Mouse (Mus musculus) hindbrain, embryonic 13.5 days (tissue): ENCODE results near the gene Trim63. TPM values are rescaled to one million over a fixed set of nuclear protein-coding genes. Genes with fewer than 3 reads are reported as not detected.

Experiments
- ATAC-seq: fragments of 200-750 bp; cut with Nextera tagmentation; 2 replicates; pipeline ENCODE4 v1.8.0; 2017; ENCODE audit warnings: moderate TSS enrichment; ENCODE audit not compliant: low FRiP score
- H3K27ac ChIP-seq: fragments of 300-500 bp; sonication (generic); 2 replicates; pipeline ENCODE4 v1.5.1; 2015; ENCODE audit warnings: inconsistent platforms, mild to moderate bottlenecking, moderate library complexity
- H3K27me3 ChIP-seq: fragments of 300-500 bp; sonication (generic); 2 replicates; pipeline ENCODE4 v1.6.1; 2015; ENCODE audit warnings: mild to moderate bottlenecking, inconsistent platforms
- H3K36me3 ChIP-seq: fragments of 300-500 bp; sonication (generic); 2 replicates; pipeline ENCODE4 v1.6.1; 2015; ENCODE audit warnings: mild to moderate bottlenecking, inconsistent platforms
- H3K4me1 ChIP-seq: fragments of 300-500 bp; sonication (generic); replicated peaks from 2 replicates; pipeline ENCODE4 v1.6.1; 2015; ENCODE audit warnings: inconsistent platforms
- H3K4me2 ChIP-seq: fragments of 300-500 bp; sonication (generic); 2 replicates; pipeline ENCODE4 v1.6.1; 2015; ENCODE audit warnings: inconsistent platforms, mild to moderate bottlenecking, moderate library complexity
- H3K4me3 ChIP-seq: fragments of 300-500 bp; sonication (generic); 2 replicates; pipeline ENCODE4 v1.5.1; 2015; ENCODE audit warnings: mild to moderate bottlenecking, inconsistent platforms
- H3K9ac ChIP-seq: fragments of 300-500 bp; sonication (generic); 2 replicates; pipeline ENCODE4 v1.6.1; 2015; ENCODE audit warnings: mild to moderate bottlenecking, inconsistent platforms
- H3K9me3 ChIP-seq: fragments of 300-500 bp; sonication (generic); 2 replicates; pipeline ENCODE4 v1.6.1; 2016; ENCODE audit warnings: inconsistent platforms
- WGBS: fragments of 180-500 bp; shearing (Covaris S2); methylation state at CpG from one replicate; pipeline ENCODE4 v1.1.7; 2015; 5-methylcytosine and 5-hydroxymethylcytosine counted together
- polyA plus RNA-seq: library from polyadenylated mRNA; unstranded; fragments of >200 nt; fragmentation: Nextera tagmentation; extraction: Ambion mirVana; gene quantifications from 2 replicates; pipeline ENCODE4 v1.2.1, GENCODE M21; 2015

Trim63 gene
- polyA plus RNA-seq, 1 experiment from 2014 or later: 0.51 TPM

GRCm38 (mm10) chr4:134350641-134351040, 35.7 kb downstream of the Trim63 start:
- no peak for ATAC-seq
- Histone ChIP-seq H3K4me1 (peaks cover 13% of the 10 kb centered on the region; the same call in 1 of the 2 replicates), H3K27me3 (peaks cover 12% of the 10 kb centered on the region)

GRCm38 (mm10) chr4:134351329-134352260, 36.7 kb downstream of the Trim63 start:
- Histone ChIP-seq H3K9me3 (no peaks in the 10 kb centered on the region), H3K27ac (no peak overlapping the region), H3K27me3 (0 out of 2 replicates have a peak, but pooled peaks cover 9% of the 10 kb centered on the region), H3K4me2 (no peak overlapping the region), H3K9ac (peak overlapping the region; percentile 46; the same call in 1 of the 2 replicates), H3K4me1 (peaks cover 13% of the 10 kb centered on the region; the same call in 1 of the 2 replicates), H3K4me3 (no peak overlapping the region), H3K36me3 (no peaks in the 10 kb centered on the region)
- no peak for ATAC-seq
- 42% methylated on average over 18 of the region's 18 CpGs for WGBS

More at GRCm38 (mm10) chr4:134350641-134351040, 35.7 kb downstream of the Trim63 start:
- Histone ChIP-seq H3K9ac (no peak overlapping the region), H3K4me2 (no peak overlapping the region), H3K27ac (no peak overlapping the region), H3K9me3 (no peaks in the 10 kb centered on the region), H3K4me3 (no peak overlapping the region), H3K36me3 (no peaks in the 10 kb centered on the region)
- WGBS: 91% methylated on average over 6 of the region's 6 CpGs

- ATAC-seq: no peak
- Histone ChIP-seq H3K27ac (no peak overlapping the region), H3K9me3 (no peaks in the 10 kb centered on the region), H3K9ac (peak overlapping the region; percentile 46; the same call in 1 of the 2 replicates), H3K4me2 (no peak overlapping the region), H3K4me1 (peaks cover 17% of the 10 kb centered on the region), H3K4me3 (no peak overlapping the region), H3K36me3 (no peaks in the 10 kb centered on the region), H3K27me3 (peaks cover 12% of the 10 kb centered on the region)
- 63% methylated on average over 12 of the region's 12 CpGs for WGBS
Observed at GRCm38 (mm10) chr4:134352261-134352707, 37.4 kb downstream of the Trim63 start.

GRCm38 (mm10) chr4:134352929-134353328, 38.0 kb downstream of the Trim63 start:
- 82% methylated on average over 7 of the region's 7 CpGs for WGBS
- Histone ChIP-seq H3K4me2 (no peak overlapping the region), H3K4me3 (no peak overlapping the region), H3K9me3 (no peaks in the 10 kb centered on the region), H3K36me3 (no peaks in the 10 kb centered on the region), H3K4me1 (peaks cover 23% of the 10 kb centered on the region), H3K27ac (no peak overlapping the region), H3K27me3 (peaks cover 18% of the 10 kb centered on the region), H3K9ac (no peak overlapping the region)
- no peak for ATAC-seq

- Histone ChIP-seq H3K27me3 (peaks cover 25% of the 10 kb centered on the region), H3K9ac (no peak overlapping the region), H3K9me3 (no peaks in the 10 kb centered on the region), H3K36me3 (no peaks in the 10 kb centered on the region), H3K4me2 (no peak overlapping the region), H3K27ac (no peak overlapping the region), H3K4me1 (peaks cover 23% of the 10 kb centered on the region), H3K4me3 (no peak overlapping the region)
- 61% methylated on average over 5 of the region's 5 CpGs for WGBS
- ATAC-seq: no peak
Observed at GRCm38 (mm10) chr4:134353527-134354409, 38.8 kb downstream of the Trim63 start.

- Histone ChIP-seq H3K4me3 (no peak overlapping the region), H3K36me3 (no peaks in the 10 kb centered on the region), H3K9ac (no peak overlapping the region), H3K27me3 (peaks cover 30% of the 10 kb centered on the region), H3K27ac (no peak overlapping the region), H3K4me2 (no peak overlapping the region), H3K4me1 (peaks cover 23% of the 10 kb centered on the region), H3K9me3 (no peaks in the 10 kb centered on the region)
- peak; percentile 32; the same call in 1 of the 2 replicates for ATAC-seq
- WGBS: 58% methylated on average over 16 of the region's 16 CpGs
Observed at GRCm38 (mm10) chr4:134355841-134356452, 41.0 kb downstream of the Trim63 start.

GRCm38 (mm10) chr4:134356591-134357460, 41.9 kb downstream of the Trim63 start:
- Histone ChIP-seq H3K27ac (no peak overlapping the region), H3K9me3 (no peaks in the 10 kb centered on the region), H3K4me3 (peak overlapping the region; percentile 22), H3K27me3 (peaks cover 30% of the 10 kb centered on the region), H3K4me1 (peaks cover 18% of the 10 kb centered on the region), H3K9ac (peak overlapping the region; percentile 58), H3K4me2 (peak overlapping the region; percentile 47), H3K36me3 (no peaks in the 10 kb centered on the region)
- peak; percentile 58; the same call in 1 of the 2 replicates for ATAC-seq
- 20% methylated on average over 22 of the region's 22 CpGs for WGBS

- Histone ChIP-seq H3K9ac (peak overlapping the region; percentile 58), H3K9me3 (no peaks in the 10 kb centered on the region), H3K27me3 (peaks cover 30% of the 10 kb centered on the region), H3K4me3 (peak overlapping the region; percentile 22), H3K27ac (no peak overlapping the region), H3K4me2 (peak overlapping the region; percentile 47), H3K4me1 (peaks cover 12% of the 10 kb centered on the region), H3K36me3 (no peaks in the 10 kb centered on the region)
- no peak; the same call in 1 of the 2 replicates for ATAC-seq
- WGBS: 42% methylated on average over 17 of the region's 17 CpGs
Observed at GRCm38 (mm10) chr4:134357461-134357771, 42.5 kb downstream of the Trim63 start.

GRCm38 (mm10) chr4:134359649-134360048, 44.7 kb downstream of the Trim63 start:
- Histone ChIP-seq H3K4me1 (peaks cover 10% of the 10 kb centered on the region), H3K36me3 (no peaks in the 10 kb centered on the region), H3K4me2 (no peak overlapping the region), H3K27me3 (peaks cover 39% of the 10 kb centered on the region), H3K27ac (no peak overlapping the region), H3K9ac (no peak overlapping the region), H3K9me3 (no peaks in the 10 kb centered on the region), H3K4me3 (no peak overlapping the region)
- ATAC-seq: no peak
- WGBS: 88% methylated on average over 6 of the region's 6 CpGs

GRCm38 (mm10) chr4:134361215-134361614, 46.3 kb downstream of the Trim63 start:
- peaks cover 10% of the 10 kb centered on the region for H3K4me1 ChIP-seq
- no peak overlapping the region for H3K4me3 ChIP-seq
- H3K36me3 ChIP-seq: no peaks in the 10 kb centered on the region
- H3K27ac ChIP-seq: no peak overlapping the region
- no peaks in the 10 kb centered on the region for H3K9me3 ChIP-seq
- no peak for ATAC-seq
- 48% methylated on average over 4 of the region's 5 CpGs for WGBS
- peaks cover 44% of the 10 kb centered on the region for H3K27me3 ChIP-seq
- H3K4me2 ChIP-seq: no peak overlapping the region
- H3K9ac ChIP-seq: no peak overlapping the region

- H3K4me3 ChIP-seq: no peak overlapping the region
- H3K4me2 ChIP-seq: no peak overlapping the region
- H3K27me3 ChIP-seq: peaks cover 50% of the 10 kb centered on the region
- no peaks in the 10 kb centered on the region for H3K9me3 ChIP-seq
- no peak overlapping the region for H3K9ac ChIP-seq
- H3K36me3 ChIP-seq: no peaks in the 10 kb centered on the region
- WGBS: 73% methylated on average over 9 of the region's 9 CpGs
- H3K27ac ChIP-seq: no peak overlapping the region
- peaks cover 8% of the 10 kb centered on the region for H3K4me1 ChIP-seq
- ATAC-seq: no peak
Observed at GRCm38 (mm10) chr4:134362124-134362523, 47.2 kb downstream of the Trim63 start.
